Mouse (Mus musculus): ENCODE measurements around the gene Ctcfl. TPM values are rescaled to one million over a fixed set of nuclear protein-coding genes. Genes with fewer than 3 reads are reported as not detected.
"Not testable (repeated sequence)": the region's sequence is repeated elsewhere in the genome, so short reads cannot be mapped to it uniquely, and the experiment has no call there.

Ctcfl gene
- total RNA-seq, 2 experiments from 2014 or later = not detected

- ATAC-seq (replicated peaks; ENCODE audit: low FRiP score, poor library complexity, severe bottlenecking) = no peak
Measured at GRCm38 (mm10) chr2:173146728-173147127, 27.4 kb upstream of the Ctcfl start.

DNA sequence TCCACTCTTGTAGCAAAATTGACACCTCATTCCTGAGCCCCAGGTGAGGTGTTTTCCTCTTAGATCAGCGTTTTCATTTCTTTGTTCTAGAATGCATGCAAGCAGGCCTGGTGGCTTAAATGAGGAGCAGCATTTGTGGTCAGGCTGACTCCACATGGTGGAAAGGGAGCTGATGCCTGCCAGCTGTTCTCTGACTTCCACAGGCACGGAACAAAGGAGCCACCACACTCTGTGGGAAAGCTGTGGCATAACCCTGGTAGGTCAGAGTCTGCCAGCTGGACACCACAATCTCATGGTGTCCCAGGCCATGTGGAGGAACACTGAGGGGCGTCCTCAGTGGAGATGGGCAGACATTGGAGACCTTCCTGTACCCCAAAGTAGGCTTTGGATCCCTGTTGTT is 26.5 kb upstream of the Ctcfl start:
- no peak for ATAC-seq (replicated peaks; ENCODE audit: low FRiP score, poor library complexity, severe bottlenecking)

DNA sequence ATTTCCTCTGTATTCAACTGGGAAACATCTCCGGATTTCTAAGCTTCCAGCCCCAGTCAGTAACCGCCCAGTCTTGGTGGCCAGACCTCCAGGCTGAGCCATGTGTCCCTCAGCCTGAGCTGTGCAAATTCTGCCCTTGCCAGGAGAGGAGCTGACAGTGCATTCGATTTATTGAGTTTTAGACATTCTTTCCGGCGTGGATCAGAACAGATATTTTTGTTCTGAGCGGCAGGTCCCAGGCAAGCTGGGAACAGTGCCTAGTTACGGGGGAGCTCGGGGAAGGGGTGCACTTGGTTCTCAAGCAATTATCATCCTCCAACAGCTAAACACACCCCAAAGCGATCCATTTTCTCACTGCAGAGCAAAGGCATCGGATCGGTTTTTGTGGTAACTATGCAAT is 24.3 kb upstream of the Ctcfl start:
- ATAC-seq (replicated peaks; ENCODE audit: low FRiP score, poor library complexity, severe bottlenecking) = no peak

DNA sequence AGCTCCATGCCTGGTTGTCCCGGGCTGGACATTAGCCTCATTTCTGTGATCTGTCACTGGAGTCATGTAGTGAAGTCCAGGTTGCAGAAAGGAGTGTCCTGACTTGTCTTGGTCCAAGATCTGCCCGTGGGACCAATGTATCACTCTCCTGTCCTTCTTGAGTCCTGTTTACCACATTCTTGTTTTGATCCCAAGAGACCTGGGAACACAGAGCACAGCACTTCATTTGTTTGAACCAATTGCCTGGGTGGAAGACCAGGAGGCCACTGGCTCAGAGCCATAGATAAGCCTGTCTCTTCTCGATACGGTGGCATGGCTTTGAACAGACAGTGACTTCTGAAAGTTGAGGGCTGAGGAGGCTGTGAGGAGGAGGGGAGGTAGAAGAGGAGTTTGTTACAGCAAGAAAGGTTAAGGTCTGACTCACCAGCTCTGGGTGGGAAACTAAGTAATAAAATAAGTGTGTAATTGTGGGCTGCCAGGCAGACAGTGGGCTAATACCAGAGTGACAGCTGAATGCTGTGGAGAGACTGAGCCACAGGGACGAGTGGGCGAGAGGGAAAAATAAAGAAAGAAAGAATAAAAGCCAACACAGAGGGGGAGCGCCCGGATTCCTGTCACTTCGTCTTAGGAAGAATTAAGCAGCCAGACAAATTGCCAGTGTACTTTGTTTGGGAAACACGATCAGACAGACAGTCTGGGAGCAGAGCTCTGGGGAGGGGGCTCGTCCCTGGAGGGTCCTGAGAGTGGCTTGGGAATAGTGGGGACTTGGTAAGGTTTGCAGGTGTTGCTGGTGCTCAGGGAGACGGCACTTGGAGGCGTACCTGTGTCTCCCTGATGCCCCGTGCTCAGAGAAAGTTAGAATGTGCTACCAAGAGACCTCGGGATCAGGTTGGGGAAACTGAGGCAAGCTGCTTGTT is 19.3 kb upstream of the Ctcfl start:
- ATAC-seq (replicated peaks; ENCODE audit: low FRiP score, poor library complexity, severe bottlenecking) = no peak

DNA sequence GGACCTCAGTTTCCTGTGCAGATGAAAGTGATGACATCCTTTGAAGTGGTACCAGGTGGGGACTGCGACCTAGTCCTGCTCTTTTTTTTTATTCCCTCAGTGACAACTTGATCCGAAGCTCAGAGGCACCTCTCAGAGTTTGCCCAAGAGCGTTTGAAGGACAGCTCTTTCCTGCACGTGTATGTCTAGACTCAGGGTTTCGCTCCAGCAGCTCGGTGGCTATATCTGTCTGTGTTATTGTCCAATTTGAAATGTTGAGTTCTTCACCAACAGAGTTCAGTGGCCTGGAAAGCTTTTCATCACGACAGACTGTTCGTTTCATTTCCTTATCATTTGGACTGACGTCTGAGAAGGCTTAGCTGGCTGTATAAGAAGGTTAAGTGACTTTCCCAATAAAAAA is 15.4 kb upstream of the Ctcfl start:
- ATAC-seq (replicated peaks; ENCODE audit: low FRiP score, poor library complexity, severe bottlenecking) = no peak

- ATAC-seq (replicated peaks; ENCODE audit: low FRiP score, poor library complexity, severe bottlenecking) = no peak
Measured at GRCm38 (mm10) chr2:173132794-173133300, 13.5 kb upstream of the Ctcfl start.

DNA sequence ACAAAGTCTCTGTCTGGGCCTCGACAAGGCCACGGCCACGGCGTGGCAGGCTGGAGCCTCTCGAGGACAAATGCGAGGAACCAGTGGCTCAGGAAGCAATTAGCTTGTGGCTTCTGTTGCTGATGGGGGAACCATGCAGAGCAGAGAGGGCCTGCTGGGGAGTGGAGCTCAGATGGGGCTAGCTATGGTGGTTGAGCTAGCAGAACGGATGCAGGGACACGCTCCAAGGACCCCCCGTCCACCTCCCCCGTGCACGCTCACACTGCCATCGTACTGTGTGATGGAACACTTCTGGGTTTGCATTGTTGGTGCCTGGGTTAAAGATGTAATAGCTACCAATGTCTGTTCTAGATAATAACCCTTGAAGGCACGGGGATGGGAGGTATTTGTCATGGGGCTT is 12.9 kb upstream of the Ctcfl start:
- no peak for ATAC-seq (replicated peaks; ENCODE audit: low FRiP score, poor library complexity, severe bottlenecking)

DNA sequence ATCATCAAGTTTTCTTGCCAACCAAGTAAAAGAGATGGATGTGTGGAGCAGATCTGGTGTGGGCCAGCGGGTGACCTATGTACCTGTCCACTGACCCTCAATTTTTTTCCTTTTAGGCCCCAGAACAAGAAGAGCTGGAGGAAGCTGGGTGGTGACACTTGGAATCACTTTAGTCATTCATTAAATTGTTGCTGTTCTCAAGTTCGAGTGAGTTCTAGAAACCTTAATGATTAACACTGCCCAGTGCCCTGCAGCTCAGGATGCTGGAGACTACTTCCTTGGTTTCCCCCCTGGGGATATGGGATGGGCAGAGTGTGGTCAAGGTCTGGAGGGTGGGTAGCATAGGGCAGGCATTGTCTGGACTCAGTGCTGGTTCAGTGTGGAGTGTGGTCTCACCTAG is 9.8 kb upstream of the Ctcfl start:
- no peak for ATAC-seq (replicated peaks; ENCODE audit: low FRiP score, poor library complexity, severe bottlenecking)

DNA sequence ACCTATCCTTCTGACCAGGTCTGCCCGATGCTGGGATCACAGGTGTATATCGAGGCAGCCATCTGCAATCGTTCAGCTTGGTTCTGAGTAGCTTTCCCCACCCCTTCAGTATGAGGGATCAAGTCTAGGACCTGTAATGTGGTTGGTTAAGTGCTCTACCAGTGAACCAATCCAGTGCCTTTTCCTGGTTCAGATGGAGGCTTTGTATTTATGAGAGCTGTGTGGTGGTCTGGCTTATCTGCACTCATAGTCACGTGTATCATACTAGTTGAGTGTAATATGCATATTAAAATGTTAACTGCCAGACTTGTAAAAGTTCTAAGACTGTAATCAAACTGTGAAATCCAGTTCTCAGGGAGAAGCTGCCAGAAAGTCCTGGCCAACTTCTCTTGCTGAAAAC is 7.1 kb upstream of the Ctcfl start:
- peak; percentile 32; the same call in 1 of the 2 replicates for ATAC-seq (replicated peaks; ENCODE audit: low FRiP score, poor library complexity, severe bottlenecking)

GRCm38 (mm10) chr2:173124022-173124735 is 4.9 kb upstream of the Ctcfl start:
- no peak for ATAC-seq (replicated peaks; ENCODE audit: low FRiP score, poor library complexity, severe bottlenecking)

DNA sequence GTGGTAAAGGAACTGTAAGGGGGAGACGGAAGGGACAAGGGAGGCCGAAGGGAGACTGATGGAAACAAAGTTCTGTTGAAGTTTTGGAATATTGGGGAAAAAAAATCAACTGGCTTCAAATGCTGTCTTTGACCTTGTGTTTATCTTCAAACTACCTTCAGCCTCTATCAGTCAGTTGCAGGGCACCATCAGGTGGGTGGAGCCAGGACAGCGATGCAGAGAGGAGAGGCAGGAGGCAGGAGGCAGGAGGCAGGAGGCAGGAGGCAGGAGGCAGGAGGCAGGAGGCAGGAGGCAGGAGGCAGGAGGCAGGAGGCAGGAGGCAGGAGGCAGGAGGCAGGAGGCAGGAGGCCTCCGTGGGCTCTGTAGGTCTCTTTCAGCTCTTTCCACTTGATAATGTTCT is 792 bp upstream of the Ctcfl start:
- ATAC-seq (replicated peaks; ENCODE audit: low FRiP score, poor library complexity, severe bottlenecking) = peak; percentile 95

- not testable (repeated sequence) for ATAC-seq (replicated peaks; ENCODE audit: low FRiP score, poor library complexity, severe bottlenecking)
Measured at GRCm38 (mm10) chr2:173113796-173114195, 5.5 kb downstream of the Ctcfl start.

- ATAC-seq (replicated peaks; ENCODE audit: low FRiP score, poor library complexity, severe bottlenecking) = no peak
Measured at GRCm38 (mm10) chr2:173110571-173110970, 8.8 kb downstream of the Ctcfl start.

DNA sequence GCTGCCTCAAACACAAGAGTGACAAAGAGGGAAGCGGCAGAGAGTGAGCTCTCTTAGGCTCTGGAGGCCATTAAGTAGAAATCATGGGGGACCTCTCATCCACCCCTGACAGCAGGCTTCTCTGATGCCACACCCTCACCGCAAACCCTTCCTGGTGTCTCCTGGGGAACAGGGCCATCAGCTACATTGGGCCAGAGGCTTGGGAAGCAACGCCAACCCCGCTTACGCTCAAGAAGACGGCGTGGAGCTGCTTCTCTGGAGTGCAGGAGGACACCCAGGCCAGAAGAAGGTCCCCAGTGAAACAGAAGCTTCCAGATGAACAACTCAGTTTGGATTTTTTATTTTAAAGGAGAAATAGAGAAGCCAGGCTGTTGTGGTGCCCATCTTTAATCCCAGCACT is 9.8 kb downstream of the Ctcfl start:
- ATAC-seq (replicated peaks; ENCODE audit: low FRiP score, poor library complexity, severe bottlenecking) = no peak

DNA sequence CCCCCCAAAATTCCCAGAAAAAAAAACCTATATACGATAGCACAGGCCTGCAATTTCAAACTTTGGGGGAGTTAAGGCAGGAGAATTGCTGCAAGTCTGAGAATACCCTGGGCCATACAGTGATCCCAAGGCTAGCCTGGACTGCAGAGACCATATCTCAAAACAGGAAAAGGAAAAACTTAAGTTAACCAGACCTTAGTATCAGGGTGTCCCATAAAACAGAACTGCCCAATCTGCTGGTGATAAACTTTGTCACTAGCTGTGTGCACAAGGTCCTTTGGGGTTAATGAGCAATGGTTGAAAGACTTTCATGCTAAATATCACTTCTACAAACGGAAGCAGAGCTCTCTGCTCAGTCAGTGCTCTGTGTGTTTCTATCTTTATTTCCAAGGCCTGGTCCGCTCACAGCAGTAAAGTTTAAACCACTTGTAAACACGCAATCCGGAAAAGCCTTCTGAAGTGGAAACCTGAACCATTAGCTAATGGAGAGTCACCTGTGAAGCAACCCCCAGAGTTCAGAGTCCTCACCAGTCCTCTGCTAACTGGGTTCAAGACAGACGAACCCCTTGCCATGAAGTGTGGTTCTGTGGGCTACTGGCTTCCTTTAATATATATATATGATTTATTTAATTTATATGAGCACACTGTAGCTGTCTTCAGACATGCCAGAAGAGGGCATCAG is 10.7 kb downstream of the Ctcfl start:
- no peak for ATAC-seq (replicated peaks; ENCODE audit: low FRiP score, poor library complexity, severe bottlenecking)

DNA sequence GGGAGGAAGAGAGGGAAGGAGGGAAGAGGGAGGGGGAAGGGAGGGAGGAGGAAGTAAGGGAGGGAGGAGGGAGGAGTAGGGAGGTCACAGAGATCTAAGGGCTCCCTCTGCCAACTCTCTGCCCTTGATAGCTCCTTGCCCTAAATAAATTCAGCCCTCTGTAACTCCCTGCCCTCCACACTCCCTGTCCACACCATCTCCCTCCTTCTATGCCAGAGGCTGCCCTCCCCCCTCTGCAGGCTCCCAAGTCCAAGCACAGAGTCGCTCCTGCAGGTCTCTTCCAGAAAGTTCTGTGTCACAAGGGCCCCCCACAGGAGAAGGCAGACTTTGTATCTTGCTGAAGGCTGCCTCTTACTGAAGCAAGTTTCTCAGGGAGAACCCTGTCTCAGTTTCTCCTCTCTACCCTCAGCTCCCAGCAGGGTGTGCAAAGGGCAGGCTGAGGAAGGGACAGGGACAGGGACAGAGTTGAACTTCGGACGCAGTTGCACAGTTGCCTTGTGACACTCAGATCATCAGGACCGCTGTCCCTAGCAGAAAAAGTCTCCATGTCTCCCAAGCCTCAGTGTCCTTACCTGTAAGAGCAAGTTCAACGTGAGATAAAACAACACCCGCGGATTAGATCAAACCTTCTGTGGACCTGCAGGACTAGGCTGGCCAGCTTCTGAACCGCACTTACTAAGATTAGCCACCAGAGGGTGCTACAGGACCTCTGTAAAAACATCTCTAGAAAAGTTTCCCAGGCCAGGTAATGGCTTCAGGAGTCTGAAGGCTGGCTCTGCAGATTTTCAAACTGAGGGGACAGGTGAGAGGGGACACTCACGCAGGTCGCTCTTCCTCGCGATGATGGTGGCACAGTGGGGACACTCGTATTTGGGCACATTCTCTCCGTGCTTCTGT is 12.2 kb downstream of the Ctcfl start:
- ATAC-seq (replicated peaks; ENCODE audit: low FRiP score, poor library complexity, severe bottlenecking) = peak; percentile 78

DNA sequence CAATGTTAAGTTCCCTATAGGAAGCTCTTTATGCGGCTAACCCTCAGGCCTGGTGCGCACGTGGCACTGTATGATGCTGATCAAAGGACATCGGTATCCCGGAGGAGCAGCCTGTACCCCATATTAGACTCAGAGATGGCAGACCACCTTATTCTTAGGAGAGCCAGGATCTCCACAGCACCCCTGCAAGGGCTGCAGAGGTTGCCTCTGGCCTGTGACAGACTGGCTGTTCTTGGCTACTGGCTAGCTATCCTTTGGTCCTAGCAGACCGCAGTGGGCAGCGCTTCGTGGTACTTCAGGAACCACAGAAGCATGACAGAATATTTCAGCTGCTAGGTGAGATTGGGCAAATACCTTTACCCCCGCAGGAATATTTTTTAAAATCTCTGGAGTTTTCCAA is 12.9 kb downstream of the Ctcfl start:
- no peak for ATAC-seq (replicated peaks; ENCODE audit: low FRiP score, poor library complexity, severe bottlenecking)

- peak; percentile 54 for ATAC-seq (replicated peaks; ENCODE audit: low FRiP score, poor library complexity, severe bottlenecking)
Measured at GRCm38 (mm10) chr2:173097337-173097736, 22.0 kb downstream of the Ctcfl start.

DNA sequence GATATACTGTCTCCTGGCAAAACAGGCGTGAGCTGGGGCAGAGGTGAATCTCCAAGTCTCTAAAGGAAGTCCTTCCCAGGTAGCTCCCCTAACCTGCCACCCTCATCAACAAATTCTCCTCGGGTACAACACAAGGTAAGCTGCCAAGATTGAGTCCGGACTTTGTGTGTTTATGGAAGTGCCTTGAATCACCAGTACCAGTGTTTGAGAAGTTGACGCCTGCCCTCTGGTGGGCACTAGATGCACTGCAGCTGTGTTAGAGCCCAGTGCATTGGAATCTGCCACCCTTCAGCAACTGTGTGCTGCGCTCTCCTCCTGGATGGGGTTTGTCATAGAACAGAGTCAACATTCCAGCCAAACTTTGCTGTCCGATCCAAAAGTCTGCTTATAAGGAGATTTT is 29.9 kb downstream of the Ctcfl start:
- peak; percentile 90 for ATAC-seq (replicated peaks; ENCODE audit: low FRiP score, poor library complexity, severe bottlenecking)
